Mouse (Mus musculus): Measurements from ENCODE around the gene Fchsd2.

GRCm38 (mm10) chr7:101296252-101297022 lies 203.8 kb downstream of the Fchsd2 start:
- TF ChIP-seq CTCF (conservative IDR thresholded peaks at IDR 0.05; ENCODE audit: low read length), result no peak
- no peak for TF ChIP-seq NANOG (IDR thresholded peaks at IDR 0.05; ENCODE audit: borderline replicate concordance, low read length)
